Mouse (Mus musculus) spleen, postnatal 14 days (tissue): ENCODE measurements around the gene Depdc1b.

Experiments used
- DNase-seq, 2 experiments: peaks; one replicate each; pipeline ENCODE4 v3.0.0; 2021 to 2022; ENCODE audit warnings: low spot score in 2 of 2

The Depdc1b gene

GRCm38 (mm10) chr13:108354804-108355552 is 38.8 kb downstream of the Depdc1b start:
- no peak for DNase-seq

- DNase-seq = no peak
Measured at GRCm38 (mm10) chr13:108357362-108357761, 41.2 kb downstream of the Depdc1b start.

- no peak for DNase-seq
Measured at GRCm38 (mm10) chr13:108358228-108358627, 42.1 kb downstream of the Depdc1b start.

- DNase-seq = no peak
Measured at GRCm38 (mm10) chr13:108367496-108367895, 51.4 kb downstream of the Depdc1b start.

- DNase-seq = no peak
Measured at GRCm38 (mm10) chr13:108370241-108370941, 54.3 kb downstream of the Depdc1b start.

- no peak for DNase-seq
Measured at GRCm38 (mm10) chr13:108371352-108371921, 55.3 kb downstream of the Depdc1b start.

- DNase-seq = no peak
Measured at GRCm38 (mm10) chr13:108373231-108373630, 57.1 kb downstream of the Depdc1b start.

- DNase-seq = no peak
Measured at GRCm38 (mm10) chr13:108376637-108377036, 60.5 kb downstream of the Depdc1b start.

- DNase-seq = no peak
Measured at GRCm38 (mm10) chr13:108381161-108381560, 65.0 kb downstream of the Depdc1b start.

GRCm38 (mm10) chr13:108383051-108383450 is 66.9 kb downstream of the Depdc1b start:
- DNase-seq = no peak

- DNase-seq = no peak
Measured at GRCm38 (mm10) chr13:108386058-108386457, 69.9 kb downstream of the Depdc1b start.

GRCm38 (mm10) chr13:108390565-108390964 is 74.4 kb downstream of the Depdc1b start:
- DNase-seq = peak in 1 of 2 experiments; percentile 14

GRCm38 (mm10) chr13:108403197-108403596 is 87.1 kb downstream of the Depdc1b start:
- no peak for DNase-seq

GRCm38 (mm10) chr13:108404372-108404771 is 88.2 kb downstream of the Depdc1b start:
- no peak for DNase-seq

- no peak for DNase-seq
Measured at GRCm38 (mm10) chr13:108415464-108415863, 99.3 kb downstream of the Depdc1b start.

- DNase-seq = no peak
Measured at GRCm38 (mm10) chr13:108418741-108419507, 102.8 kb downstream of the Depdc1b start.

- DNase-seq = no peak
Measured at GRCm38 (mm10) chr13:108426322-108426721, 110.2 kb downstream of the Depdc1b start.

- no peak for DNase-seq
Measured at GRCm38 (mm10) chr13:108428809-108429208, 112.7 kb downstream of the Depdc1b start.

- DNase-seq = no peak
Measured at GRCm38 (mm10) chr13:108429623-108430022, 113.5 kb downstream of the Depdc1b start.

- no peak for DNase-seq
Measured at GRCm38 (mm10) chr13:108431776-108432175, 115.6 kb downstream of the Depdc1b start.

- no peak for DNase-seq
Measured at GRCm38 (mm10) chr13:108435687-108436086, 119.6 kb downstream of the Depdc1b start.

GRCm38 (mm10) chr13:108437424-108437823 is 121.3 kb downstream of the Depdc1b start:
- DNase-seq = no peak
